Mouse (Mus musculus): ENCODE results near the gene Pdap1. TPM values are rescaled to one million over a fixed set of nuclear protein-coding genes. Genes with fewer than 3 reads are reported as not detected.
"Not testable (repeated sequence)": the region's sequence is repeated elsewhere in the genome, so short reads cannot be mapped to it uniquely, and the experiment has no call there.

The Pdap1 gene
- polyA plus RNA-seq, 1 experiment: 74.2 TPM

DNA sequence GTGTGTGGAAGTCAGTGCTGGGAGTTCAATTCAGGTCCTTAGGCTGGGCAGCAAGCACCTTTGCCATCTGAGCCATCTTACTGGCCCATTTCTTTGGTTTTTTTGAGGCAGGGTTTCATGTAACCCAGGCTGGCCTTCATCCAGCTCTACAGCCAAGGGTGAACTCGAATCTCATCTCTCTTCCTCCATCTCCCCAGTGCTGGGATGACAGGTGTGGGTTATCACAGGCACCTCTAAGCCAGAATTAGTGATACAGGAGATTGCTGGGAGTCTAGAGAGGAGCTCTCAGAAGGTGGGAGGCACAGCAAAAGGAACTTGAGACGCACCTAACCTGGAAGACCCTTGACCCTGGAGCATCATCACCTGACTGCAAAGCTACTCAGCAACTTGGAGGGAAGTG, 26.6 kb downstream of the Pdap1 start:
- no peaks in the 10 kb centered on the region for H3K4me1 ChIP-seq (ENCODE audit: control insufficient read depth, insufficient read depth, low read length)
- no peak overlapping the region for H3K27ac ChIP-seq (ENCODE audit: insufficient read depth, low read length)

DNA sequence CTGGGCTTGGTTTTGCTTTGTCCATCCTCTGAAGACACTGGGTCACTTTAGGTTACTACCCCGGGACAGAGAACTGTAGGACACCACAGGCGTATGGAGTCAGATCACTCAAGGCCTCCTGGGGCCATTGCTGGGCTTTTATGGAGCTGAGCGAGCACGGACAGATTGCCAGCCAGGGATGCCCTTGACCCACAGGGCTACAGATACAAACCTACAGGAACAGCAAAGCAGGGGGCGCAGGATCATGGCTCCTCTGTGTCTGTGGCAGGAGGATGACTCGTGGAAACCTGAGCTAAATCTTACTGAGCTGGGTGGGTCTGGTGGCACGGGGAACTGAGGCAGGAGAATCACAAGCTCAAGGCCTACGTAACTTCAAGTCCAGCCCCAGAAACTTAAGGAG, 27.5 kb downstream of the Pdap1 start:
- no peak overlapping the region for H3K27ac ChIP-seq (ENCODE audit: insufficient read depth, low read length)
- no peak for TF ChIP-seq CTCF (IDR thresholded peaks at IDR 0.05; ENCODE audit: extremely low read depth, insufficient read depth, low read length)
- no peak for TF ChIP-seq POLR2A (IDR thresholded peaks at IDR 0.05; ENCODE audit: extremely low read depth, insufficient read depth, low read length)
- no peak overlapping the region for H3K4me3 ChIP-seq (ENCODE audit: insufficient read depth, low read length)
- no peaks in the 10 kb centered on the region for H3K4me1 ChIP-seq (ENCODE audit: control insufficient read depth, insufficient read depth, low read length)

More for the DNA sequence above, 26.6 kb downstream of the Pdap1 start:
- no peak overlapping the region for H3K4me3 ChIP-seq (ENCODE audit: insufficient read depth, low read length)
- TF ChIP-seq POLR2A (IDR thresholded peaks at IDR 0.05; ENCODE audit: extremely low read depth, insufficient read depth, low read length) (no peak), CTCF (IDR thresholded peaks at IDR 0.05; ENCODE audit: extremely low read depth, insufficient read depth, low read length) (no peak)

- no peak overlapping the region for H3K27ac ChIP-seq (ENCODE audit: insufficient read depth, low read length)
- no peak for TF ChIP-seq CTCF (IDR thresholded peaks at IDR 0.05; ENCODE audit: extremely low read depth, insufficient read depth, low read length)
- no peak for TF ChIP-seq POLR2A (IDR thresholded peaks at IDR 0.05; ENCODE audit: extremely low read depth, insufficient read depth, low read length)
- H3K4me3 ChIP-seq (ENCODE audit: insufficient read depth, low read length): no peak overlapping the region
- 0 out of 2 replicates have a peak, but pooled peaks cover 2% of the 10 kb centered on the region for H3K4me1 ChIP-seq (ENCODE audit: control insufficient read depth, insufficient read depth, low read length)
Measured at GRCm38 (mm10) chr5:145110401-145110800, 29.6 kb downstream of the Pdap1 start.

- H3K4me3 ChIP-seq (ENCODE audit: insufficient read depth, low read length): no peak overlapping the region
- no peak for TF ChIP-seq CTCF (IDR thresholded peaks at IDR 0.05; ENCODE audit: extremely low read depth, insufficient read depth, low read length)
- TF ChIP-seq POLR2A (IDR thresholded peaks at IDR 0.05; ENCODE audit: extremely low read depth, insufficient read depth, low read length): no peak
- 0 out of 2 replicates have a peak overlapping the region, but pooled peaks have one; percentile 32 for H3K27ac ChIP-seq (ENCODE audit: insufficient read depth, low read length)
- 0 out of 2 replicates have a peak, but pooled peaks cover 2% of the 10 kb centered on the region for H3K4me1 ChIP-seq (ENCODE audit: control insufficient read depth, insufficient read depth, low read length)
Measured at GRCm38 (mm10) chr5:145105694-145106275, 34.3 kb downstream of the Pdap1 start.

- TF ChIP-seq POLR2A (IDR thresholded peaks at IDR 0.05; ENCODE audit: extremely low read depth, insufficient read depth, low read length): peak; percentile 31; the same call in 1 of the 2 replicates
- TF ChIP-seq CTCF (IDR thresholded peaks at IDR 0.05; ENCODE audit: extremely low read depth, insufficient read depth, low read length): no peak
Measured at GRCm38 (mm10) chr5:145104328-145104727, 35.7 kb downstream of the Pdap1 start.

GRCm38 (mm10) chr5:145102706-145103105, 37.3 kb downstream of the Pdap1 start:
- Histone ChIP-seq H3K27ac (ENCODE audit: insufficient read depth, low read length) (no peak overlapping the region), H3K4me1 (ENCODE audit: control insufficient read depth, insufficient read depth, low read length) (0 out of 2 replicates have a peak, but pooled peaks cover 2% of the 10 kb centered on the region)
- no peak for TF ChIP-seq CTCF (IDR thresholded peaks at IDR 0.05; ENCODE audit: extremely low read depth, insufficient read depth, low read length)
- no peak for TF ChIP-seq POLR2A (IDR thresholded peaks at IDR 0.05; ENCODE audit: extremely low read depth, insufficient read depth, low read length)

More at GRCm38 (mm10) chr5:145104328-145104727, 35.7 kb downstream of the Pdap1 start:
- peak overlapping the region; percentile 79 for H3K27ac ChIP-seq (ENCODE audit: insufficient read depth, low read length)
- no peak overlapping the region for H3K4me3 ChIP-seq (ENCODE audit: insufficient read depth, low read length)
- H3K4me1 ChIP-seq (ENCODE audit: control insufficient read depth, insufficient read depth, low read length): 0 out of 2 replicates have a peak, but pooled peaks cover 2% of the 10 kb centered on the region

GRCm38 (mm10) chr5:145101451-145101850, 38.6 kb downstream of the Pdap1 start:
- not testable (repeated sequence) for H3K4me1 ChIP-seq (ENCODE audit: control insufficient read depth, insufficient read depth, low read length); H3K4me3 ChIP-seq (ENCODE audit: insufficient read depth, low read length); H3K27ac ChIP-seq (ENCODE audit: insufficient read depth, low read length)

More at GRCm38 (mm10) chr5:145102706-145103105, 37.3 kb downstream of the Pdap1 start:
- H3K4me3 ChIP-seq (ENCODE audit: insufficient read depth, low read length): no peak overlapping the region

DNA sequence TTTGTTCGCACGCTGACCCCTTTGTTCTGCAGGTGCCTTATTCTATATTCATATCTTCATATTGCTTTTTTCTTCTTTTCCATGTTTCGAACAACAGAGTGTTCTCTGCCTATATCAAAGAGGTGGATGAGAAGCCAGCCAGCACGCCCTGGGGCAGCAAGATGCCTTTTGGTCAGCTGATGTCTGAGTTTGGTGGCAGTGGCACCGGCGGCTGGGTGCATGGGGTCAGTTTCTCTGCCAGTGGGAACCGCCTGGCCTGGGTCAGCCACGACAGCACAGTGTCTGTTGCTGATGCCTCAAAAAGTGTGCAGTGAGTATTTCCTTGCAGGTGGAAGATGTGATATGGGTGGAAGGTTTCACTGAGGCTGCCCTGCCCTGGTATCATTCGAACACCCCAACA, 39.1 kb downstream of the Pdap1 start:
- TF ChIP-seq POLR2A (IDR thresholded peaks at IDR 0.05; ENCODE audit: extremely low read depth, insufficient read depth, low read length) (no peak), CTCF (IDR thresholded peaks at IDR 0.05; ENCODE audit: extremely low read depth, insufficient read depth, low read length) (no peak)
- H3K4me1 ChIP-seq (ENCODE audit: control insufficient read depth, insufficient read depth, low read length): 0 out of 2 replicates have a peak, but pooled peaks cover 2% of the 10 kb centered on the region
- no peak overlapping the region for H3K27ac ChIP-seq (ENCODE audit: insufficient read depth, low read length)
- H3K4me3 ChIP-seq (ENCODE audit: insufficient read depth, low read length): no peak overlapping the region

DNA sequence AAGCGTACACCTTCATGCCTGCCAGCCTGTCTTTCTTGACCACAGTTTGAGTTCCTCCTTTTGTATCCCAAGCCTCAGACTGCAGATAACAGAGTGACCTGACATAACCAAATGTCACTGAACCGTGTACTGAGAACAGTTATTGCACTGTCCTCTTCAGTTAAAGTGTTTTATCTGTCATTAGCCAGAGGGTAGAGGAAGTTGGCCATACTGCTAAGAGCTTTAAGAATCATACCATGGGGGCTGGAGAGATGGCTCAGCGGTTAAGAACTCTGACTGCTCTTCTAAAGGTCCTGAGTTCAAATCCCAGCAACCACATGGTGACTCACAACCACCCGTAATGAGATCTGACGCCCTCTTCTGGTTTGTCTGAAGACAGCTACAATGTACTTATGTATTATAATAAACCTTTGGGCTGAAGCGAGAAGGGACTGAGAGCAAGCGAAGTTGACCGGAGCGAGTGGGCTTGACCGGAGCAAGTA, 41.7 kb downstream of the Pdap1 start:
- no peak overlapping the region for H3K27ac ChIP-seq (ENCODE audit: insufficient read depth, low read length)
- TF ChIP-seq CTCF (IDR thresholded peaks at IDR 0.05; ENCODE audit: extremely low read depth, insufficient read depth, low read length) (no peak), POLR2A (IDR thresholded peaks at IDR 0.05; ENCODE audit: extremely low read depth, insufficient read depth, low read length) (no peak)
- H3K4me1 ChIP-seq (ENCODE audit: control insufficient read depth, insufficient read depth, low read length): no peaks in the 10 kb centered on the region
- no peak overlapping the region for H3K4me3 ChIP-seq (ENCODE audit: insufficient read depth, low read length)

DNA sequence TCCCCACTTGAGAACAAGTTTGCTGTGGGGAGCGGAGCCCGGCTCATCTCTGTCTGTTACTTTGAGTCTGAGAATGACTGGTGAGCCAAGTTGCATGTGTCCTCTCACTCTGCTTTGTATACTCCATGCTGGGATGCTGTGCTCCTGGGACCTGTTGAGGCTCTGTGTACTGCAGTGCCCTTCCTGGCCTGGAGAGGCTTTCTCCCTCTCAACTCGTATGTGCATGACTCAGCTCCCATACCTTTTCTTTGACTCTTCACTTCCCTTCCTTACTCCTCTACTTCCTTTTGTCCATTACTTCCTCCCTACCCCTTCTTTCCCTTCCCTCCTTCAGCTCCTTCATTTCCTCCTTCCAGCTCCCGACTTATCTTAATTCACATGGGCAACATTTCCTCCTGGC, 43.8 kb downstream of the Pdap1 start:
- no peaks in the 10 kb centered on the region for H3K4me1 ChIP-seq (ENCODE audit: control insufficient read depth, insufficient read depth, low read length)
- no peak overlapping the region for H3K27ac ChIP-seq (ENCODE audit: insufficient read depth, low read length)
- no peak overlapping the region for H3K4me3 ChIP-seq (ENCODE audit: insufficient read depth, low read length)
- TF ChIP-seq CTCF (IDR thresholded peaks at IDR 0.05; ENCODE audit: extremely low read depth, insufficient read depth, low read length): no peak
- no peak for TF ChIP-seq POLR2A (IDR thresholded peaks at IDR 0.05; ENCODE audit: extremely low read depth, insufficient read depth, low read length)
